Mouse (Mus musculus) intestine, postnatal 0 days (tissue): ENCODE data around the gene Vav2. TPM values are rescaled to one million over a fixed set of nuclear protein-coding genes. Genes with fewer than 3 reads are reported as not detected.

Experiments used
- ATAC-seq: fragments of 200-750 bp; cut with Nextera tagmentation; 2 replicates; pipeline ENCODE4 v1.8.0; 2017; ENCODE audit warnings: mild to moderate bottlenecking, moderate TSS enrichment, moderate library complexity
- H3K27ac ChIP-seq: fragments of 300-500 bp; sonication (generic); 2 replicates; pipeline ENCODE4 v1.5.1; 2014; ENCODE audit warnings: mild to moderate bottlenecking, low read depth, low read length, moderate library complexity
- H3K27me3 ChIP-seq: fragments of 300-500 bp; sonication (generic); replicated peaks from 2 replicates; pipeline ENCODE4 v1.6.1; 2014; ENCODE audit warnings: low read length, mixed read lengths; ENCODE audit not compliant: control insufficient read depth, insufficient read depth
- H3K36me3 ChIP-seq: fragments of 300-500 bp; sonication (generic); 2 replicates; pipeline ENCODE4 v1.6.1; 2014; ENCODE audit warnings: mild to moderate bottlenecking, moderate library complexity; ENCODE audit not compliant: control insufficient read depth, insufficient read depth
- H3K4me1 ChIP-seq: fragments of 300-500 bp; sonication (generic); replicated peaks from 2 replicates; pipeline ENCODE4 v1.6.1; 2014; ENCODE audit warnings: antibody characterized with exemption, low read length, mixed read lengths; ENCODE audit not compliant: control insufficient read depth, insufficient read depth
- H3K4me2 ChIP-seq: fragments of 300-500 bp; sonication (generic); replicated peaks from 2 replicates; pipeline ENCODE4 v1.6.1; 2014; ENCODE audit warnings: low read depth, mild to moderate bottlenecking, moderate library complexity
- H3K4me3 ChIP-seq: fragments of 300-500 bp; sonication (generic); 2 replicates; pipeline ENCODE4 v1.5.1; 2014; ENCODE audit warnings: low read depth, low read length
- H3K9ac ChIP-seq: fragments of 300-500 bp; sonication (generic); 2 replicates; pipeline ENCODE4 v1.6.1; 2014; ENCODE audit warnings: mild to moderate bottlenecking, low read depth, low read length
- H3K9me3 ChIP-seq: fragments of 300-500 bp; sonication (generic); 2 replicates; pipeline ENCODE4 v1.6.1; 2016; ENCODE audit warnings: mixed run types; ENCODE audit not compliant: control insufficient read depth
- CTCF ChIP-seq: sonication (generic); IDR thresholded peaks from 2 replicates; pipeline ENCODE4 v1.5.1; 2016; ENCODE audit warnings: low read depth, mild to moderate bottlenecking, control low read depth, antibody characterized with exemption, moderate library complexity
- WGBS: fragments of 180-500 bp; shearing (Covaris S2); extraction: QIAGEN DNeasy Blood & Tissue Kit; methylation state at CpG from one replicate; pipeline ENCODE4 v1.1.7; 2014; 5-methylcytosine and 5-hydroxymethylcytosine counted together
- polyA plus RNA-seq: library from polyadenylated mRNA; unstranded; fragments of >200 nt; fragmentation: Nextera tagmentation; extraction: Ambion mirVana; gene quantifications from 2 replicates; pipeline ENCODE4 v1.2.1, GENCODE M21; 2015

Vav2 gene
- polyA plus RNA-seq, 1 experiment from 2014 or later, result 5.4 TPM

DNA sequence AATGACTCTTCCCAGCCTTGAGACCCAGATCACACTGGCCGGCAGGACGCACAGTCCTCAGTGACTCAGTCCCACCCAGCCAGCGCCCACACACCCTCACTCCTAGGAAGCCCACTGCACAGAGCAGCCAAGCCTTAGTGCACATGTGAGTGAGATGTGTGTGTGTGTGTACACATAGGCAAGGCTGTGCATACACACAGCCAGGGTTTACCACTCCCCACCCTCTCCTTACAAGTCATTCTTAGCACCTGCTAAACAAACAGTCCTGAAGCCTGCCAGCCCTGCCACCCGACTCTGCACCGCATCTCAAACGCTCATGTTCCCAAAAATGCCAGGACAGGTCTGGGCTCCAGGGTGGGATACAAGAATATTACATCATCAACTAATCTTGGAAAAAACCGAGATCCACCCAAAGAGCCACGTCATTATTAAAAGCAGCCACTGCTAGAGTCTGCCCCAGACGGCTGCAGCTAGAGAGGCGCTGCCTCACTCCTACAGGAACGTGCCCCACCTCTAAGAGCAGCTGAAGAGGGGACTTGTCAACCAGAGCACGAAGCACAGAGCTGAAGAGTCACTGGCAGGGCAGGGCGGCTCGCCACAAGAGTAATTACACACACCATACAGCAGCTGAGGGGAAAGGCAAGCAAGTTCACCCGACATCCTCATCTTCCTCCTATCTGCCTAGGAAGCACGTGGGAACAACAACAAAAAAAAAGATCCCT is 12.7 kb downstream of the Vav2 start:
- no peaks in the 10 kb centered on the region for H3K9me3 ChIP-seq
- TF ChIP-seq CTCF, result no peak
- peak overlapping the region; percentile 24; the same call in 1 of the 2 replicates for H3K4me2 ChIP-seq
- no peaks in the 10 kb centered on the region for H3K36me3 ChIP-seq
- H3K4me3 ChIP-seq, result no peak overlapping the region
- H3K27ac ChIP-seq, result no peak overlapping the region
- WGBS, result 27% methylated on average over 16 of the region's 16 CpGs
- H3K27me3 ChIP-seq, result no peaks in the 10 kb centered on the region
- peak; percentile 36; the same call in 1 of the 2 replicates for ATAC-seq
- H3K9ac ChIP-seq, result peak overlapping the region; percentile 7; the same call in 1 of the 2 replicates
- peaks cover 35% of the 10 kb centered on the region for H3K4me1 ChIP-seq

DNA sequence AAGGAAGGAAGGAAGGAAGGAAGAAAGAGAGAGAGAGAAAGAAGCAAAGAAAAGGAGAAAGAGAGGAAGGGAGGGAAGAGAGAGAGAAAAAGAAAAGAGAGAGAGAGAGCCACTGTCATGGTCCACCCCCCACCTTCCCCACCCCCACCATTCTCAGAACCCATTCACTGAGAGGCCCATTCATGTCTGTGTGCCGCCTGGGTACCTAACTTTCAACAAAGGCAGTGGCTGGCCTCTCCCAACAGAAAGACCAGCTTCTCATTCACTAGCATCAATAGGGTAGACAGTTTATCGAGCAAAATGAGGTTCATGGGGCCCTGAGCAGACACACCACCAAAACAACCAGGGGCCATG is 13.3 kb downstream of the Vav2 start:
- H3K36me3 ChIP-seq, result no peaks in the 10 kb centered on the region
- no peak overlapping the region for H3K9ac ChIP-seq
- no peak for ATAC-seq
- 47% methylated on average over 2 of the region's 2 CpGs for WGBS
- H3K4me3 ChIP-seq, result no peak overlapping the region
- no peak overlapping the region for H3K27ac ChIP-seq
- H3K4me1 ChIP-seq, result peaks cover 31% of the 10 kb centered on the region
- no peak for TF ChIP-seq CTCF
- H3K9me3 ChIP-seq, result no peaks in the 10 kb centered on the region
- no peak overlapping the region for H3K4me2 ChIP-seq
- no peaks in the 10 kb centered on the region for H3K27me3 ChIP-seq

GRCm38 (mm10) chr2:27412245-27412800 is 14.5 kb downstream of the Vav2 start:
- Histone ChIP-seq H3K9ac (no peak overlapping the region), H3K36me3 (no peaks in the 10 kb centered on the region), H3K9me3 (no peaks in the 10 kb centered on the region), H3K27ac (peak overlapping the region; percentile 35; the same call in 1 of the 2 replicates), H3K4me1 (peaks cover 21% of the 10 kb centered on the region), H3K27me3 (no peaks in the 10 kb centered on the region), H3K4me2 (no peak overlapping the region; the same call in 1 of the 2 replicates), H3K4me3 (no peak overlapping the region)
- 20% methylated on average over 7 of the region's 7 CpGs for WGBS
- no peak for TF ChIP-seq CTCF
- ATAC-seq, result no peak

- H3K4me1 ChIP-seq, result peaks cover 21% of the 10 kb centered on the region
- H3K9ac ChIP-seq, result no peak overlapping the region
- H3K27ac ChIP-seq, result peak overlapping the region; percentile 55; the same call in 1 of the 2 replicates
- no peak overlapping the region for H3K4me3 ChIP-seq
- no peak for ATAC-seq
- no peaks in the 10 kb centered on the region for H3K36me3 ChIP-seq
- no peak for TF ChIP-seq CTCF
- H3K27me3 ChIP-seq, result no peaks in the 10 kb centered on the region
- no peaks in the 10 kb centered on the region for H3K9me3 ChIP-seq
- 0 out of 2 replicates have a peak overlapping the region, but pooled peaks have one; percentile 3 for H3K4me2 ChIP-seq
- WGBS, result 15% methylated on average over 8 of the region's 8 CpGs
Measured at GRCm38 (mm10) chr2:27411688-27412174, 15.1 kb downstream of the Vav2 start.

GRCm38 (mm10) chr2:27410518-27411140 is 16.2 kb downstream of the Vav2 start:
- no peaks in the 10 kb centered on the region for H3K36me3 ChIP-seq
- H3K4me1 ChIP-seq, result peaks cover 15% of the 10 kb centered on the region
- WGBS, result 83% methylated on average over 6 of the region's 6 CpGs
- no peaks in the 10 kb centered on the region for H3K9me3 ChIP-seq
- no peak for ATAC-seq
- TF ChIP-seq CTCF, result no peak
- H3K4me2 ChIP-seq, result no peak overlapping the region
- H3K27me3 ChIP-seq, result no peaks in the 10 kb centered on the region
- no peak overlapping the region for H3K4me3 ChIP-seq
- no peak overlapping the region for H3K27ac ChIP-seq
- no peak overlapping the region for H3K9ac ChIP-seq

DNA sequence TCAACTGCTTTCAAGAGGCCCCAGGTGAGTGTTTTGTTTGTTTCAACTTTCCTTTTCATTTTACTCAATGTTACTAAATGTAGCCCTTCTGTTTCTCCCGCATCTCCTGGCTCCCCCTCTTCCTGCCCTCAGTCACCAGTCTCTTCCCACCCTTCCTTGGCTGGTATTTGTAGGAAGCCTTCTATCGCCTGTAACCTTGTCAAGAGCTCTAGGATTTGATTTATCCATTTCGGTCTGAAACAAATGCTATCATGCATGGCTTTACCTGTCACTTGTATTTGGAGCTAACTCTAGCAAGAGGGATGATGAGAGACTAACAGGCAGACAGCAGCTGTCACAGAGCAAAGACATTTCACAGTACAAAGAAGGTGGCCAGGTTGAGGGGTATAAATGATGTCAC is 18.6 kb downstream of the Vav2 start:
- ATAC-seq, result no peak
- no peak for TF ChIP-seq CTCF
- 79% methylated on average over 3 of the region's 3 CpGs for WGBS

More for the DNA sequence above, 18.6 kb downstream of the Vav2 start:
- H3K4me3 ChIP-seq, result no peak overlapping the region
- no peak overlapping the region for H3K4me2 ChIP-seq
- H3K9me3 ChIP-seq, result no peaks in the 10 kb centered on the region
- no peak overlapping the region for H3K27ac ChIP-seq
- H3K4me1 ChIP-seq, result peaks cover 18% of the 10 kb centered on the region
- no peaks in the 10 kb centered on the region for H3K27me3 ChIP-seq
- H3K36me3 ChIP-seq, result no peaks in the 10 kb centered on the region
- H3K9ac ChIP-seq, result no peak overlapping the region
